Mouse (Mus musculus): Measurements from ENCODE around the gene Ubash3b.

Gene Ubash3b

GRCm38 (mm10) chr9:41050331-41051079 is 111.0 kb downstream of the Ubash3b start:
- no peak for DNase-seq (ENCODE audit: low read depth)

GRCm38 (mm10) chr9:41049282-41049681 is 112.2 kb downstream of the Ubash3b start:
- DNase-seq (ENCODE audit: low read depth): no peak

- DNase-seq (ENCODE audit: low read depth): peak; percentile 17
These were observed 112.7 kb downstream of the Ubash3b start for GRCm38 (mm10) chr9:41048820-41049219.

GRCm38 (mm10) chr9:41048216-41048615 is 113.3 kb downstream of the Ubash3b start:
- DNase-seq (ENCODE audit: low read depth): peak; percentile 75

GRCm38 (mm10) chr9:41047654-41048053 is 113.8 kb downstream of the Ubash3b start:
- DNase-seq (ENCODE audit: low read depth): no peak

- peak; percentile 87 for DNase-seq (ENCODE audit: low read depth)
These were observed 116.9 kb downstream of the Ubash3b start for GRCm38 (mm10) chr9:41044626-41045025.

GRCm38 (mm10) chr9:41043641-41044040 is 117.9 kb downstream of the Ubash3b start:
- DNase-seq (ENCODE audit: low read depth): no peak

- DNase-seq (ENCODE audit: low read depth): no peak
These were observed 120.1 kb downstream of the Ubash3b start for GRCm38 (mm10) chr9:41041404-41041803.

GRCm38 (mm10) chr9:41038150-41038664 is 123.3 kb downstream of the Ubash3b start:
- DNase-seq (ENCODE audit: low read depth): no peak

GRCm38 (mm10) chr9:41031590-41032489 is 129.7 kb downstream of the Ubash3b start:
- DNase-seq (ENCODE audit: low read depth): no peak

- peak; percentile 65 for DNase-seq (ENCODE audit: low read depth)
These were observed 131.7 kb downstream of the Ubash3b start for GRCm38 (mm10) chr9:41029827-41030226.

- DNase-seq (ENCODE audit: low read depth): peak; percentile 82
These were observed 133.0 kb downstream of the Ubash3b start for GRCm38 (mm10) chr9:41028470-41028869.

GRCm38 (mm10) chr9:41021690-41022089 is 139.8 kb downstream of the Ubash3b start:
- DNase-seq (ENCODE audit: low read depth): no peak

- DNase-seq (ENCODE audit: low read depth): no peak
These were observed 141.0 kb downstream of the Ubash3b start for GRCm38 (mm10) chr9:41020486-41020885.

- no peak for DNase-seq (ENCODE audit: low read depth)
These were observed 147.0 kb downstream of the Ubash3b start for GRCm38 (mm10) chr9:41014512-41014911.

GRCm38 (mm10) chr9:41012456-41012855 is 149.0 kb downstream of the Ubash3b start:
- no peak for DNase-seq (ENCODE audit: low read depth)

- DNase-seq (ENCODE audit: low read depth): no peak
These were observed 149.7 kb downstream of the Ubash3b start for GRCm38 (mm10) chr9:41011512-41012436.

GRCm38 (mm10) chr9:41007785-41008184 is 153.7 kb downstream of the Ubash3b start:
- DNase-seq (ENCODE audit: low read depth): no peak

- peak; percentile 60 for DNase-seq (ENCODE audit: low read depth)
These were observed 157.1 kb downstream of the Ubash3b start, which contains the start of gene Crtam for GRCm38 (mm10) chr9:41004415-41004814. TSS of gene Crtam (minus strand) at chr9:41004628.

GRCm38 (mm10) chr9:40997116-40997779 is 164.2 kb downstream of the Ubash3b start:
- peak; percentile 76 for DNase-seq (ENCODE audit: low read depth)

- no peak for DNase-seq (ENCODE audit: low read depth)
These were observed 167.4 kb downstream of the Ubash3b start for GRCm38 (mm10) chr9:40994075-40994474.
